Mouse (Mus musculus): ENCODE measurements at regions not wholly inside any gene's neighbourhood (a gene's known extent, or its start where the extent isn't known, plus 50 kb on each side); places are given as distances from the start of the nearest gene placed in this dataset.

DNA sequence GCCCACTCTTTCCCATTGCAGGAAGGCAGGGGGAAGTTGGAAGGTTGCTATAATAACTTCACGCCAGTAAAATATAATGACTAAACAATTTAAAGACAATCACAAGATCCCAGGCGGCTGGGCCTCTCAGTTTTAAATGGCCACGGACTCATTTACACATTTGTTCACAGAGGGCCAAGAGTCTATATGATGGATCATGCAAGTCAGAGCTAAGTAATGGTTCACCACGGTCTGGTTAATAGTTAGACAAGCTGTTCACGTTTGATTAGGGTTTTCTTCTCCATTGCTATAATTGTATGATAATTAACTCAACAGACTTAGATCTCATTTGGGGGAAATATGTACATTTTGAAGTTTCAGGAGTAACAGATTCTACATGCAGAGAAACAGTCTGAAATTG, 170.0 kb downstream of the Ppargc1a start:
- DNase-seq (ENCODE audit: low spot score), result no peak

DNA sequence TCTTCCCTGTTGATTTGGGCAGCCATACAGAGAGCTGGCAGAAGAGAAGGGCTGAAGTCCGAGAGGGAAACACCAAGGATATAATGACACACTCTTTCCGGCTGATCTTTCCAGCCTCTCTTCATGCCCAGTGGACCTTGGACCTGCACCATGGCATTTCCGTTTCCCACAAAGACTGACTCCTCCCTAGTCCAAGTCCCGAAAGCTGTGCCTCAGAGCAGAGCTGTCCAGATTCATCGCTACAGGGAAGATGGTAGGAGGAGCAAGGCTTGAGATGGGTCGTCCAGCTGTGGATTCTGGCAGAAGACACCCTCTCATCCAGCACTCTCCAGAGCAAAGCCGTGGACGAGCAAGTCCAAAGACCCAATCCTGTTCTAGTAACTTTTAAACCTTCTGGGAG, 176.2 kb downstream of the Ppargc1a start:
- no peak for DNase-seq (ENCODE audit: low spot score)

DNA sequence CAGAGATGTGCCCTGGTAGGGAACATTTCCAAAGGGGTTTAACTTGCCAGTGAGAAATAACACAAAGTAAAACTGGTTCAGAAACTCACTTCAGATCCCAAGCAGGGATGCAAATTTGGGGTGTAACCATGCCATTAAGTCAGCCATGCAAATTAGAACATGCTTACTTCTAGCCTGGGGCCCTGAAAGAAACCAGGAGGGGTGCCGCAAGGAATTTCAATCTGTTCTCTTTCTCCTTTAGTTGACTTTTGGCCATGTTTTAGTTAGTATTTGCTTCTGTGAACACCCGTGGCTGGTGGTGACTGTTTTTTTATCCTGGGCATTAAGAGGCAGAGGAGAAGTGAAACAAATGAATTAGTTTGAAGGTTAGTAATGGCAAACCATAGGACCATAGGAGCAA, 179.8 kb downstream of the Ppargc1a start:
- no peak for DNase-seq (ENCODE audit: low spot score)

DNA sequence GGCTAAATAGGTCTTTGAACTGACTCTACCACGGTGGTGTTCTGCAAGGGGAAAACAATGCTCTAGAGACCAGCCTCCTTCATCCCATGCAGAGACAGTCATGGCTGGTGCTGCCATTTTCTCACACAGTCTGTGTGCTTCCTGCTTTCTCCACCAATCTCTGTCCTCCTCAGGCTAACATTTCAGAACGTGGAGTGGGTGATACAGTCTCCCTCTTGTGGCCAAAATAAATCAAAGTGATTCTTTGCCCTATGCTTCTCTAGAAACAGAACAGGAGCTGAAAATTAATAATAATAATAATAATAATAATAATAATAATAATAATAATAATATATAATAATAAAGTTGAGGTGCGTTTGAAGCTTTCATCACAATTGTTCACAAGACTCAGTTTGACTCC, 181.1 kb downstream of the Ppargc1a start:
- DNase-seq (ENCODE audit: low spot score), result no peak

DNA sequence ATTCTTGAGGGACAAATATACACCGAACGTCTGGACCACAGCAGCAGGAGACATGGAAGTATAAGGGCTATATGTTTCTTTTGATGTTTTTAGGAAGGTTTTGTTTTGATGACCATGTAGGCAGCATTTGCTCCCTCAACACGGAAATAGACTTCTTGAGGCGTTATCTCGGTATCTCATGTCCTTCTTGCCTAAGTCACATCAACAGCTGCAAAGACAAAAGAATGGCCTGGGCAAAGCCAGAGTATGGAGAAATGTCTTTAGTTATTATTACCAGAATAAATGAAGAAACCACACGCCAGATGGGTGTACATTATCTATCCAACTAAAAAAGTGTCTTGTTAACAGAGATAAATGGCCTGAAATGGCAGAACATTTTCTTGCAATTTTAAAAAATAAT, 183.2 kb downstream of the Ppargc1a start:
- no peak for DNase-seq (ENCODE audit: low spot score)

GRCm38 (mm10) chr5:51359101-51359500, 208.4 kb downstream of the Ppargc1a start:
- no peak for DNase-seq (ENCODE audit: low spot score)

- DNase-seq (ENCODE audit: low spot score), result no peak
Measured at GRCm38 (mm10) chr5:51348256-51348655, 219.3 kb downstream of the Ppargc1a start.

DNA sequence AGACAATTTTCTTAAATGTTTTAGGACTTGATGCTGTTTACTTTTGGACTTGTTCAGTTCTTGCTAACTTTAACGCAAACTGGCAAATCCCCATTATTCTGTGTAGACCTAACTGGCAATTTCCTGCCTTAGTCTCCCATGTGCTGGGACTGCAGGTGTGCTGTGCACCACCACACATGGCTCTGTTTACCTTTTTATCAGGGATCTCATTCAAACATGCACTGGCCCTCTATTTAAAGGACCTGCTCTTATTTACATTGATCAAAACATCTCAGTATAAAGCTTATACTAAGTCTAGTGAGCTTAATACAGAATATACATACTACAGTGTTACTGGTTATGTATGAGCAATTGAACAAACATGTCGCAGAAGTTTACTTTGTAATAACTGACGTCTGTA, 238.4 kb downstream of the Ppargc1a start:
- DNase-seq (ENCODE audit: low spot score), result no peak

- no peak for DNase-seq (ENCODE audit: low spot score)
Measured at GRCm38 (mm10) chr5:51289191-51289590, 278.3 kb downstream of the Ppargc1a start.

- DNase-seq (ENCODE audit: low spot score), result no peak
Measured at GRCm38 (mm10) chr5:51288234-51288633, 279.3 kb downstream of the Ppargc1a start.

DNA sequence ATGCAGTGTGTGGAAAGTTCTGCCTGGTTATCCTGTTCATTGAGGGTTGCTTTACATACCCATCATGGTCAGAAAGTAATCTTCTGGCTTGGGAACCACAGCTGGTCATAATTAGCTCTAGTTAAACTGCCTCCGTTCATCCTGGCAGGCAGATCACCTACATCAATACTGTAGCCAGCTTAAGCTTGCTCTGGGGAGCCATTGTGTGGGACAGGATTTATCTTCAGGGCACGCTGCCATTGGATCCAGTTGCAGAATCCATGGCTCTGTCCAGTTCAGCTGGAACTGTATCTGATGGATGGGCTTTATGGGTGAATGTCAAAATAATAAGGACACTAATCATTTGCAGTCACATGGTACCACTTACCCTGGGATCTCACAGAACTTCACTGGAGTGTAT, 326.4 kb downstream of the Ppargc1a start:
- no peak for DNase-seq (ENCODE audit: low spot score)

DNA sequence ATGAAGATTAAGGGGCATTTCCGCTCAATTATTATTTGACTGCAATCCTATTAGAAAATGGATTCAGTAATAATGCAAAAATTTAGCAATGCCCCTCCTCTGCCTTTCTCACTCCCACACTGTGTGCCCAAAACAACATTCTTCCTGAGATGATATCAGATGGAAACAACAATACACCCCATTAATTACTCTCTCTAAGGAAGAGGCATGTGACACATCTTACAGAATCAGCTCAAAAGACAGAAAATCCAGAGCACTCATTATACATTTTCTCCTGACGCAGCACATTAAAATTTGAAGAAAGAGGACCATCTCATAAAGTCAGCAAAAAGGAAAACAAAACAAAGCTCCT, 333.5 kb downstream of the Ppargc1a start:
- DNase-seq (ENCODE audit: low spot score), result no peak

GRCm38 (mm10) chr5:51233271-51234003, 334.1 kb downstream of the Ppargc1a start:
- no peak for DNase-seq (ENCODE audit: low spot score)

- DNase-seq (ENCODE audit: low spot score), result no peak
Measured at GRCm38 (mm10) chr5:51229806-51230205, 337.7 kb downstream of the Ppargc1a start.

DNA sequence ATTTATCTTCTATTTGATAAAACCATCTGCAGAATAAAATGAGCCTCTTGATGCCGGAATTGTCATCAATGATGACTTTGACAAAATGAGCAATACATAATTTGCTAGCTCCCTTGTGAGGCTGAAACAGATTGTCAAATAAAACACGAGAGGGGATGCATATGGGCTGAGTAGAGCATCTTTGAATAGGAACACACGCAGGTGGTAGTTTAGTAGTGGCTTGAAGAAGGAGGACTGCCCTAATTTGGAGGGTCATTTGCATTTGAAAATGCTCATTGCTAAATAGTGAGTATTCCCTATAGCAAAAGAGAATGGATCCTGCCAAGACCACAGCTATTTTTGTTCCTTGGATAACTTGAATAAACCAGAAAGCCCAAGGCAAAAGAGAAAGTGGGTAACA, 339.5 kb downstream of the Ppargc1a start:
- no peak for DNase-seq (ENCODE audit: low spot score)

DNA sequence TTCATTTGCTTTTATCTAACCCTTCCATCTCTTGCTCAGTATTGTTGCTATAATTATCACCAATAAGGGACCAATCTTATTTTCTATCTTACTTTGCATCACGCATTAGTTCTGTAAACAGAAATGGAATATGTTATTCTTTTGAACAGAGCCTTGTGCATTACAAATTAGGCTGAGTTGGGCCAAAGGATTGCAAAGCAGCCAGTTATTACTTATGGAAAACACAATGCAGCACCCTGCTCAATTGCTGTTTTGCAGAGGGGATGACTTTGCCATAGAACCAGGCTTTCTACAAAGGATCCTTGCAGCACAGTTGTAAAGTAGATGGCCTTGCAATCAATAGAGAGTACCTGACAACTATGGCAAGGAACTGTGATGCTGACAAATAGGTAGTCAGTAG, 364.3 kb downstream of the Ppargc1a start:
- DNase-seq (ENCODE audit: low spot score), result no peak

- DNase-seq (ENCODE audit: low spot score), result no peak
Measured at GRCm38 (mm10) chr5:51202525-51203215, 364.9 kb downstream of the Ppargc1a start.

DNA sequence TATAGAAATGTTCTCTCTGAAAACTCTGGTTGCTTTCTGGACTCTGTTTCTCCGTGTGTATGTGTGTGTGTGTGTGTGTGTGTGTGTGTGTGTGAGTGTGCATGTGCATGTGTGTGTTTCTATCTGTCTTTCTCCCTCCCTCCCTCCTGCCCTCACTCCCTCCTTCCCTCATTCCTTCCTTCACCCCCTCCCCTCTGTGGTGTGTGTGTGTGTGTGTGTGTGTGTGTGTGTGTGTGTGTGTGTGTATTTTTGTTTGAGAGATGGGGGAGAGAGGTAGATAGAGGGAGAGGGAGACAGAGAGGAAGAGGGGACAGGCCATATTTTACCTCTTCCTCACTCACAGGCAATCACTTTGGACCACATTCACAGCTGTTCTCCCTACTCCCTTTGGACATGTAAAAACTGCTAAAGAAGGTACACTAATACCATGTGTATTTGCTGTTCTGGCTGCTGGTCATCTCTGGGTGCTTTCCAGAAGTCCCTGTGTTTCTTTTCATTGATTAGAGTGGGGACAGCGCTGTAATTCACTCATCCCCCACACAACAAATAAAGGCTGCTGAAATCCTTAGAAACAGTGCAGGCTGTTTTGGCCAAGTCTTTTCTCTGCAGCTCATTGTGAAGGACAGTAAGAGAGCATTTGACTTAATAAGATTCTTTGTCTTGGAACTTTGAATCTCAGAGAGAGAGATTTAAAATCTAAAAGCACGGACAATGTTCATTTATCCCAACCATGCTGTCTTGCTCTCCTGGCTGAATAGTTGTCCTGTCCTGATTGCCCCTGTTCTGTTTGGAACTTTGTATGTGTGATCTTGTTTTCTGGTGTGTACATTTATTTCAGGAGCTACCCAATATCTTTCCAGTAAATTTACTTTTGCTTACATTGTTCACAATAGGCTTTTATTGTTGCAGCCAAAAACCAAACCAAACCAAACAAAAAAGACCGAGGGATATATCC, 370.9 kb downstream of the Ppargc1a start:
- no peak for DNase-seq (ENCODE audit: low spot score)

DNA sequence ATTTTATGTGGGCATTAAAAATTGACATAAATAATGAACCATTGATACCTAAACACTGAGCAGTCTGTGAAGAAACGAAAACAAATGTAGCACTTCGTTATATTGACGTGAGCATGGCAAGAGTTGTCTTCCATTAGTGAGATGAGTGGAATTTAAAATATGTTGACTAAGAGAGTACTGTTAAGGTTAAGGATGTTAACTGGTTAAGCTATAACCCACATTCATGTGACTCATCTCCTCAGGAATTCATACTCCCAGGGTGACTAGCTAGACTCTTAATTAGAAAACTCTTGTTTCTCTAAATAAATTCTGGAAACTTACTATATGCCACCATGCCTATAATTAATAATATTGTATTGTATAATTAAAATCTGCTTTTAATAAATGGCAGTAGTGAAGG, 376.9 kb downstream of the Ppargc1a start:
- no peak for DNase-seq (ENCODE audit: low spot score)

- no peak for DNase-seq (ENCODE audit: low spot score)
Measured at GRCm38 (mm10) chr5:51169828-51170227, 397.7 kb downstream of the Ppargc1a start.

- DNase-seq (ENCODE audit: low spot score), result no peak
Measured at GRCm38 (mm10) chr5:51168206-51168605, 399.3 kb downstream of the Ppargc1a start.

- DNase-seq (ENCODE audit: low spot score), result no peak
Measured at GRCm38 (mm10) chr5:51156901-51157300, 410.6 kb downstream of the Ppargc1a start.

DNA sequence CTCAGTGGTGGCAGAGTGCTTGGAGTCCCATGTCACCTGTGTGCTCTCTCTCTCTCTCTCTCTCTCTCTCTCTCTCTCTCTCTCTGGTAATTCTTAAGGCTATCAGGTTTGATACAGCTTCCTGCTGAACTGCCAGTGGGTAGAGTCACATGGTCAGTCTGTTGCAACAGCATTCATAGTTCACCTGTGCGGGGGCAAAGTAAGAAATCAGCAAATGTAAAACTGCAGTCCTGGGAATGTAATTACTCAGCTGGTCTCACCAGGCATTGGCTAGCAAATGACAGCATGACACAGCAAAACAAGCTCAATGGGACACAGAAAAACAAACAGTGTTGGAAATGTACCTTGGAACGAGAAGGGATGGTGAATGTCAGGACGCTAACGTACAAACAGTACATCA, 422.7 kb downstream of the Ppargc1a start:
- DNase-seq (ENCODE audit: low spot score), result no peak

Measured in testis, postnatal 10 days (tissue).